Mouse (Mus musculus) urinary bladder, postnatal 10 days (tissue): ENCODE measurements around the gene Tmem255b.

Experiments
- DNase-seq: peaks from one replicate; pipeline ENCODE4 v3.0.0; 2022; ENCODE audit warnings: low spot score

Tmem255b gene

DNA sequence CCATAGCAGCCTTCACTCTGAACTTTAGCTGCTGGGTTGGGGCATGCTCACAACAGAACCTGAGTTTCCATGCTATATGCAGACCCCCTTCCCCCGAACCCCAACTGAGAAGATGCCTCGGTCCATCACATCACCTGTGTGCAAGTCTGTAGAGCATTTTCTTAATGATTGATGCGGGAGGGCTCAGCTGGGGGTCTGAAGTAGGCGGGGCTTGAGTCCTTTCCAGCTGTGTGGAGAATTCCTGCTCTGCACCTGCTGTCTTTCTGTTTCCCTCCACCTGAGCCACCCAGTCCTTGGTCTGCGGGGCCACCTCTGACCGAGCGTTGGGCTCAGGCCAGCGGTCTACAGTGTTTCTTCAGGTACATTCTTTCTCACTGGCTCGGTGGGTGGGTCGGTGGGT, at the start of gene Tmem255b:
TSS of gene Tmem255b (plus strand) at position 301 of the 400 bp plus-strand sequence.
- no peak for DNase-seq

DNA sequence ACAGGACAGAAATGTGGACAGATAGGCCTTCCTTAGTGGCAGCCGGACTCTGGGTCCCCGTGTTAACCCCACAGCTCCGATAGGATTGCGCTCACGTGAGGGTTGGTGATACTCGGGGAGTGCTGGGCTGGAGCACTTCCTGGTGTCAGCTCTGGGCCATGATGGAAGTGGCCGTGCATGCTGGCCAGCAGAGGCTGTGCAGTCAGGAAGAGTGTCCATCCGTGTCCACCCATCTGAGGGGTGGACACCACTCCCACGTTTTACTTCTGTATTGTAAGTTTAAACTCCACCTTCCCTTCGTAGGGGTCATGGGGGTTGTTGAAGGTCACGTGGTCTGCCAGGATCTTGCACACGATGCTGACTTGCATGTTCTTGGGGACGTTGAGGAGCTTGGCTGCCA, 48.6 kb upstream of the Tmem255b start:
- DNase-seq: no peak

DNA sequence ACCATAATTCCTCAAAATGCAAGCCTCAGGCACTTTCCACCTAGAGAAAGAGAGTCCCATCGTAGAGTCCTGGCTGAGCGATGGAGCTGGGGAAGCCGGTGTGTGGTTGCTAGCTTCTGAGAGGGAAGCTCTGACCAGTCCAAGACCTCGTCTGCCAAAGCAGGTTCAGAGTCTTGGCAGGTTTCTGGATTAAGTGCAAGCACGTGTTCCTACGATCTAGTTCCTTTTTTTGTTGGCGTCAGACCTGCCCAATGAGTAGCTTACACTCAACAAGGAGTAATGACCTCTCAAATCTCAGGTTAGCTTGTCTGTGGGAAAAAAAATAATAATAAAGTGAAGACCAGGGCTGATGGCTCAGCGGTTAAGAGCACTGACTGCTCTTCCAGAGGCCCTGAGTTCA, 47.3 kb upstream of the Tmem255b start:
- DNase-seq: no peak

DNA sequence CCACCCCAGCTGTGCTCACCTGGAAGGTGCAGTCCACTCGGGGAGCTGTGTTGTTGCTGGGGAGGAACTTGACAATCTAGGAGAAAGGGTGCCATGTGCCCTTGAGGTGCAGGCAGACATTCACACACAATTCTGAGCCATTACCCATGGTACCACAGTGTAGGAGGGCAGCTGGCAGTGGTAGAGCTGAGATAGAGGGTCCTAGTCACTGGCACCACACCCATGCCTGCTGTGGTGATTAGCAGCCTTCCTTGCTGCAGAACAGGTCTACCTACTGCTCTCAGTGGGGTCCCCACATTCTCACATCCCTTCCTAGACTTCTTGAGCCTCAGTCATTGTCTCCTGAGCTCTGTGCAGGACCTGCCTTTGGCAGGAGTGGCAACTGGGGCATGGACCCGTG, 46.2 kb upstream of the Tmem255b start:
- no peak for DNase-seq

DNA sequence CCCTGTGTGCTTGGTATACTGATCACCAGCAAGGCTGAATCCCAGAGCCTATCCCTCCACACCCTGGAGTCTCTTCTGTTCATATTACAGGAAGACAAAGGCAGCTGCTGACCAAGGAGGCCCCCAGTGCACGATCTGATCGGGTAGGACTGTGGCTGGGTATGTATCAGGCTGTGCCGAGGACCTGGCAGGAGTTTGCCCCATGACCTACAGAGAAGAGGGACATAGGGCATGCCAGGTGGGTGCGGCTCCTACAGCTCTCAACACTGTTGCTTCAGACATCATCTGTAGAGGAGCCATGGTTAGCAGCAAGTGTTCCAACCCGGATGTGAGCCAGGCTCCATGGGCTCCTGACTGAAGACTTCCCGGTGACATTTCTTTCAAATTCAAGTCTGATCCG, 41.1 kb upstream of the Tmem255b start:
- no peak for DNase-seq

DNA sequence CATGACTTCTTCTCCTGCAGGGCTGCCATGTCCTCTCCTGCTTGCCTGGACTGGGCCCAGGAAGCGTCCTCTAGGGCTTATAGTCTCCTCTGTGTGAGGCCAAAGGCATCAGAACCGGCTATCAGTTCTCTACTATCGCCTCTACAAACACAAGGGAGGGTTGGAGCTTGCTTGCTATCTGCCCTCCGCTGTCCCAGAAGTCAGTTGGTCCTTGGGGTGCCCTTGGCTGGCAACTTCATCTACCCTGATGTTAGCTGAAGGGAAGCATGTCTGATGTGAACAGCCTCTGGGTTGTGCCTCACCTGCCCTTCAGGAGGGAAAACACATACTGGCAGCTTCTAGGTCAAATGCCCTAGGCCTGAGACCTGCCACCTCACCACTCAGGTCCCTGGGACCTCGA, 38.3 kb upstream of the Tmem255b start, which contains the start of gene Atp4b:
TSS of gene Atp4b (minus strand) at position 101 of the 400 bp plus-strand sequence.
- DNase-seq: no peak

DNA sequence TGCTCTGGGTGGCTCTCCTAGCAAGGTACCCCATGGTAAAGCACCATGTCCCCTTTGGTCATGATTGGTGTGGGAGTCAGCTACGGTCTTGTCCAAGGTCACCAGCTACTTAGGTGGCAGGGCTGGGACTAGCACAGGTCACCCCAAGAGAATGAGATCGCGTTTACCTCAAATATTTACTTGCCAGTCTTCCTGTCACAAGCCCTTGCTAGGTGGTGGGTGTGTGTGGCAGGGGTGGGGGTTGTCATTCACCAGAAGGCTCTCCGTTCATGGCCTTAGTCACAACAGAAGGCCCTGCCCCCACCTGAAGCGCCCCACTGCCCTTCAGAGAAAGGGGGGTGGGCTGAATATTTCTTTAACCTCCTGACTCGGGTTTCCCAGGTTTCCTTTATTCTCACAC, 31.5 kb upstream of the Tmem255b start:
- DNase-seq: no peak

DNA sequence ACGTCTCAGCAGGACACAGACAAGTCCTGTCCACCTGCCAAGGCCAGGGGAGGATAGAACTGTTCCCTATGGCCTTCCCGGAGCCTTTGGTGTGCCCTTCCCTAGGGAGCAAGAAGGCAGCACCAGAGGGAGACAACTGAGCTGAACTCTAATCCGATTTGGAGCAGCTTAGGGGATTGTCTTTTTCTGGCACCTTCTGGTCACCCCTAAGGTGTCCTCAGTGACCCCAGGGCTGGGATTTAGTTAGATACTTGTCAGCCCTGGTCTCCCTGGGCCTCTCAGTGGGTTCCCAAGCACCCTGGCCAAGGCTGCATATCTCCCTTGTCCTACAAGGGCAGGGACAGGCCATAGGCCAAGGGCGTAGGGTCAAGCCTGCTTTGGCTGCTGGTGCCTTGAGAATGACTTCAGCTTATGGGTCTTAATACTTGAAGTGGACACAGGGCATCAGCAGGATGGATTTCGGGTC, 30.3 kb upstream of the Tmem255b start, which contains the start of gene Grk1:
TSS of gene Grk1 (plus strand) at position 416 of the 466 bp plus-strand sequence.
- no peak for DNase-seq

DNA sequence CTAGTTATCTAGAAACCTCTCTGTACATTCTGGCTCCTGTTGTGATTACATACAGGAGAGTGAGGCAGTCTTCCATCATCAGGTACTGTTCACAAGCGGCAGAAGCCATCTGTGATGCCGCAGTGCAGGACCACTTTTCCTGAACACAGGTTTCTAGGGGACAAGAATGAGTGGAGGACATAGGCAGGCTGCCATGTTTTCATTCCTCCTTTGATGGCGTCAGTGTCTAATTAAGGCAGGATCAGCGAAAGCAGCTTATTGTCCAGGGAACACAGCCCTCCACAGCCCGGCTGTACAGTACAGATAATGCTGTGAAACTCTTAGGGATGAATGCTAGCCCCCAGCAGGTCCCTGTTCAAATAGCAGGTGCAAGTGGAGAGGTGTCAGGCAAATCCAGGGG, 29.0 kb upstream of the Tmem255b start:
- no peak for DNase-seq

DNA sequence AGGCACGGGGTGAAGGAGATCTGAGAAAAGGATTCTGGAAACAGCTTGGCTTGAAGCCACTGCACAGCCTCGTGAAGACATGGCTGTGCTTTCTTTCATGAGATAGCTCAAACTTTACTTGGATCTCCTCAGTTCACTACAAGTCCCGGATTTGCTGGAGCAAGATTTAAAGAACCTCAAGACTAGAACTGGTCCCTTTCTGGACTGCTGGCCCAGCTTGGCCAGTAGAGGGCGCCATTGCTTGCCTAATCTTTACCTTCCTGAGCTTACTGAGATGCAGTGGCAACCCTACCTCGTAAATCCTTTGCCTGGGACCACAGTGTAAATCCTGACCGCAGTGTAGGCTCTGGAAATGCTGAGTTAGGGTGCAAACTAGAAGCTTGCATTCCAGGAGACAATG, 23.4 kb upstream of the Tmem255b start:
- no peak for DNase-seq

DNA sequence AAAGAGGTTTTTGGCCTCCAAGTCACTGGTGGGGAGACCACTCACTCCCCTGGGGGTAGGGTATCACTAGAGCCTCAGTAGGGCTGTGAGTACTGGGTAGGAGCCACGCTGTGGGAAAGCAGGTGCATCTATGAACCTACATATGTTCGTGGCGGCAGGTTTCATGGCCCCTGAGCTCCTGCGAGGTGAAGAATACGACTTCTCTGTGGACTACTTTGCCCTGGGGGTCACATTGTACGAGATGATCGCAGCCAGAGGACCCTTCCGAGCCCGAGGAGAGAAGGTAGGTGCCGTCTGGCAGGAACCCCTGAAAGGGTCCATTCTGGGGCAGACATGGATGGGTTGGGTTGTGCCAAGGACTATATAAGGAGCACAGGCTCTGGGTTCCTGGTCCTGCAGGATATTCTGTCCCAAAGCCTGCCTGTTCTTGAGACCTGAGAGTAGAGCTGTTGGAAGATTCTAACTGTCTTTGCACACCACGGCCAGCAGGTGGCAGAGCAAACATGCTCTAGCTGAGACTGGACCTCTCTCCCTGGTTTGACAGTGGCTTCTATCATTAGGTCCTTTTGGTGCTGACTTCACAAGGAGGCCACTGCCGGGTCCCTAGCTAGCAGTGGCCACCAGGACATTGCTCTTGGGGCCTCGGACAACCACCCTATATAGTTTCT, 22.0 kb upstream of the Tmem255b start:
- DNase-seq: no peak

DNA sequence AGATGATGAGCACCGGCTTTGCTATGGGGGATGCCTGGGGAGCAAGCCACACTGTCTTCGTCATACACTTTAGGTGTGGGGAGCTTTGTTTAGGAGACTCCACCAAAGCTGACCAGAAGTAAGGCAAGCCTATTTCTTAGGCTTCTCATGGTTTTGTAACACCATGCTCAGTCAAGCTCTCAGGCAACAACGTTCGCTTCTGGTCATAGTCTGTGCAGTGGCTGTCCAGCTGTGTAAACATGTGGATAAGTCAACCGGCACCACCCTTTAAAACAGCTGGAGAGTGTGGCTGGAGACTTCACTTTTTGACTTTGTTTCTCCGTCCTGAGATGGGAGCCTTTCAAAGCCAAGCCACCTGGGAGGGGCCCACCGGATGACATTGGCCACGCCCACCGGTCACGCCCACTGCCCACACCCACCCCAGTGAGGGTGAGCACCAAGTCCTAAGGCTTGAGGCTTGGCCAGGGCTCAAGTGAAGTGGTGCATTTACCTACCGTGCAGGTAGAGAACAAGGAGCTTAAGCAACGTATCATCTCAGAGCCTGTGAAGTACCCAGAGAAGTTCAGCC, 21.1 kb upstream of the Tmem255b start:
- DNase-seq: no peak

DNA sequence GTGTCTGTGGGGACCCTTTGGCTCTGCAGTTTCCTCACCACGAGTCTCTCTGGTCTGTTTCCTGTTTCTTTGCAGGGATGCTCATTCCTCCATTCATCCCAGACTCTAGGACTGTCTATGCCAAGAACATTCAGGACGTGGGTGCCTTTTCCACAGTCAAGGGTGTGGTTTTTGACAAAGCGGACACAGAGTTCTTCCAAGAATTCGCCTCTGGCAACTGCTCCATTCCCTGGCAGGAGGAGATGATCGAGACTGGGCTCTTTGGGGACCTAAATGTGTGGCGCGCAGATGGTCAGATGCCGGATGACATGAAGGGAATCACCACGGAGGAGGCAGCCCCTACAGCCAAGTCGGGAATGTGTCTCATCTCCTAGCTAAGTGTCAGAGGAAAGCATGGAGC, 19.1 kb upstream of the Tmem255b start:
- DNase-seq: no peak

DNA sequence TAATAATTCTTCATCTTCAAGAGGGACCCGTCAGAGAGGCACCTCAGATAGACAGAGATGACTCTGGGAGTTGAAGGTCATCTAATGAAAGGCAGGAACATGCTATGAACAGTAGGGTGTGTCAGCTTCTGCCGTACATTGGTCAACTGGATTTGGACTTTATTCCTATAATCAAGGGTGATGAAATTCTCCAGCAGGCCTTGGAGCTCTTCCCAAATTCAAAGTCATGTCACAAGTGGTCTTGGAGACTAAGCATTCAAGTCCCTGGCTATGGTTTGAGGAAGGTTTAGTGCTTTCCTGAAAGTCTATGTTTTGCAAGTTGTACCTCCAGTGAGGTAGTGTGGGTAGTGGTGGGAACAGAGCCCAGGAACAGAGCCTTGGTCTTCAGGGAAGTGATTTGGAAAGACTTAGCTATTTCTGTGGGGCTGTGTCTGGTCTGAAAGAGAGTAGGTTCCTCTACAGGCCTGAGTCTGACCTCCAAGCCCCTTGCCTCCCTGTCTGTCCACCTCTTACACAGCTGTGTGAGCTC, 15.8 kb upstream of the Tmem255b start:
- DNase-seq: no peak

DNA sequence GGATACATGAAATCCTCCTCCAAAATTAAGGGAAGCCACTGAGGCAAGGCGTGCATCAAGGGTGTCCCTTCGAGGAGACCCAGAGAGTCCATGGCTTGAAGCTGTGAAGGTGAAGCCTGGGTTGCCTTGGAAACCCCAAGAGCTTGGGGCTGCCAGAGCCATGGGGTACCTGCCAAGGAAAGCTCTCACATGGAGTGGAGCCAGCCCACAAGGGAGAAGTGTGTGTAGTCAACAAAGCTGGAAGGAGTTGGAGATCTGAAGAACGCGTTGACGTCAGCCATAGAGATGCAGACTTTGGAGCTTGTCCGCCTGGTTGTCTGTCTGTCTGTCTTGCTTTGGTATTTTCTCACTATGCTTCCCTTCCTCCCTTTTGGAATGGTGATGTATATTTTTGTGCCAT, 14.0 kb upstream of the Tmem255b start:
- DNase-seq: no peak

DNA sequence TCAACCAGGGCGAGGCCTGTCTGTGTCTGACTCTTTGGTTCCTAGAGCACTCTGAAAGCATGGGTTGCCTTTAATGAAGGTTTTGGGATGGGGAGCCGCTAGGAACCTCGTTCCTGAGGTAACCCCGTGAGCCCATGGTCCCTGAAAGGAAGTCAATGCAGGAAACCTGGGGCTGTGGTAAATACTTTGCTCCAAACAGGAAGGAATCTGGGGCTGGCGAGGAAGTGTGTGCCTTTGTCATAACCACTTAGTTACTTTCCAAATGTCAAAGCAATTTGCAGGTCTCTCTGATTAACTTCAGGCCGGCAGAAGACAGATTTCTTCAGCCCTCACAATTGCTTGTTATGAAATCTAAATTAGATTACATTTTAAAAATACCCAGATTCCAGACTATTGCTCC, 7.6 kb upstream of the Tmem255b start:
- no peak for DNase-seq

DNA sequence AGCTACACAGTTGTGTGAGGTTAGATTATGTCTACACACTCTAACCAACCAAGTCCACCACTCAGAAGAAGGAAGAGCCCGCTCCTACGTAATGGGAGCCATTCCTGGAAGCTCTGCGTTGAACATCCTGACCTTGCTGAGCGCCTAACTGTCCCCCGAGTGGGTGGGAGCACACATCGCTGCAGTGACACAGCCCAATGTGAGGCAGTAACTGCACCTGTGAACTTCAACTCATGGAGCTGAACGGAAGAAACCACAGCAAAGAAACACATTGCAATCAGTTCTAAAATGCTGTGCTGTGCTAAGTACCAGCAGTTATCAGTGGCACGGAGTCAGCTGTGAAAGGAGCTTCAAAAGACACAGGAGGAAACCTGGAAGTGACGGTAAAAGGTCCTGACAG, 6.8 kb upstream of the Tmem255b start:
- DNase-seq: no peak

DNA sequence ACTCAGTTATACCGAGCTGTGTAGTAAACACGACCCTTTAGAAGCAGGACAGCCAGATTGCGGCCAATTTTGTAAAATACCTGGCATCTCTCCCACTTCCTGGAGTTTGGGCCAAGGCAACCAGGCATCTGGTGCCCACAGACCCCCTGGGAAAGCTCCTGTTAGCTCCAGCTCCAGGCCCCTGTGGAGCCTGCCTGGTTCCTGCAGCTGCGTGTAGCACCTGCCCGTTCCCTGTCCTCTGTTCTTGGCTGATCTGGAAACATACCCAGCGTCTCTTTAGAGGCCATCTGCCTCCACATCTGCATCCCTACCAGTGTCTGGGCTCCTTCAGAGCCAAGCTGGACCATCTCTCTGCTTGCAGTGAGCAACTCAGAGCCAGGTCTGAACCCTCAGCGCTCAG, 4.6 kb upstream of the Tmem255b start:
- DNase-seq: no peak

DNA sequence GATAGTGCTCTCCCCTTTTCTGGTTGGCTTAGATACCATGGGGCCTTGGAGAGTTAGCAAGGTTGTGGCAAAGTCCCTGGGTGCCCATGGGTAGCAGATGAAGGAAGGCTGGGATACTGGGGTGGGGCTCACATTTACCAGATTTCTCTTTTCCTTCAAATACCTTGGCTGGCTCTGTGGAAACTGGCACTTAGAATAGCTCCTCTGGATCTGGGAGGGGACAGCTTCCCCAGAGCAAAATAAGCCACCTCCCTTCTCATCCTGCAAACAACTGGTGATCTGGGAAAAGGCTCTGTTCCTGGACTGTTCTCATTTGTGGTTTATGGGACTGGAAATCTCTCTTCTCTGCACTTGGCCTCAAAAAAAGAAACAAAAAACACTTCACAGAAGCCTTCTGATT, 4.1 kb upstream of the Tmem255b start:
- DNase-seq: no peak

DNA sequence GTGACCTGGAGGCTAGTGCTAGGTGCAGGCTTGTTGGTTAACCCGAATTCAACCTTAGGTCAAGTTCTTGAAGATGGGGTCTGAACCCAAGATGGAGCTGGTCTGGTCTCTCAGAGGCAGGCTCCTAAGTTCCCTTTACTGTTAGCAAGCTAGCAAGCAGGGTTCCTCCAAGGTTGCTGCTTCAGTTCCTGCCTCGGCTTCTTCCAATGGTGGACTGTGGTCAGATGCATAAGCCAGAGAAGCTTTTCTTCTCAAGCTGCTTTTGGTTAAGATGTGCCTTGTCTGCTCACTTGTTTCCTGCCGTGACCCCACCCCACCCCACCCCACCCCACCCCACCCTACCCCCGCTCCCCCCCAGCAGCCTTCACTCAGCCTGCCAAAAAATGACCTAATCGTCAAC, 1.9 kb upstream of the Tmem255b start:
- DNase-seq: no peak

DNA sequence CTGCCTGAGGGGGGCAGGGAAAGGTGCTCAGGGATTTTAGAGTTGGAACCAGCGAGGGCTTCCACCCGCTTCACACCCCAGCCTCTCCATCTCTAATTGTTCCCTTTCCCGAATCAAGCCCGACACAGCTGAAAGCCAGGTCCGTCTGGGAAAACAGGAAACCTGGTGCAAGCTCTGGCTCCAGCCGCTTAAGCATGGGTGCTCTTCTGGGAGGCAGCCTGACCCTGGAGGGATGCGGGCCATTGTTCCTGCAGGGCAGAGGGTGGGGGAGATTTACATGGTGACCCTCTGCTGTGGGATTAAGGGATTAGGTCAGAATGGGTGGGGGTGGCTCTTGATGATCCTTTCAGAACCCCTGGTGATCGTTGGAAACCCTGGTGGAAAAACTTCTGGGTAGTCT, 1.1 kb downstream of the Tmem255b start:
- no peak for DNase-seq

DNA sequence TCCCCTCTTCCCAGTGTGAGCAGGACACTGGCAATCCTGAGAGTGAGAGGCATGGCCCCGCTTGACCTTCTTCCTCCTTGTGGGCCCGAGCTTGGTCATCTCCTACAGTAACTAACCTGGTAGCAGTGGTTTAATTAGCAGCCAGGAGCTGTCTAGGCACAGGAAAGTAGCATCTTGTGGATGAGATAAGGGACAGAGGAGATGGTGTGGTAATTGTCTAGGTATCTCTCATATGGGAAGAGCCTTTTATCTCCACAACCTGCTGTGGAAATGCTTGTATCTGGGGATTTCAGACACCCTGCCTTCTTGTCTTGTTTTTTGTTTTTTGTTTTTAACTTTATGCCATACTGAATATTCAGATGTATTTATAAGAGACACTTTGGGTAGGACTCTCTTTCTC, 2.5 kb downstream of the Tmem255b start:
- no peak for DNase-seq

DNA sequence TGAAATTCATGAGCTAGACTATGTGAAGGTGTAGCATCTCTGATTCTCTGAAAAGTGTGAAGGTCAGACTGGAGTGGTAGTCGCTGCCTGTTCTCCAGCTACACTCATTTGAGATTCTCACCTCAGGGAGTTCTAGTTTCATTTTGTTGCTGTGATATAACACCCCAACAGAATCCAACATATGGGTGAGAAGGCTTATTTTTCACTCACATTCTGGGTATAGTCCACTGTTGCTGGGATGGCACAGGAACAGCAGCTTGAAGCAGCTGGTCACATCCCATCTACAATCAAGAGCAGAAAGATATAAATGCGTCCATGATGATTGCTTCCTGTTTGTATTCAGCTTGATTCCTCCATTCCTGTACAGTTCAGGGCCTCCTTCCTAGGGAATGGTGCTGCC, 7.2 kb downstream of the Tmem255b start:
- DNase-seq: no peak

DNA sequence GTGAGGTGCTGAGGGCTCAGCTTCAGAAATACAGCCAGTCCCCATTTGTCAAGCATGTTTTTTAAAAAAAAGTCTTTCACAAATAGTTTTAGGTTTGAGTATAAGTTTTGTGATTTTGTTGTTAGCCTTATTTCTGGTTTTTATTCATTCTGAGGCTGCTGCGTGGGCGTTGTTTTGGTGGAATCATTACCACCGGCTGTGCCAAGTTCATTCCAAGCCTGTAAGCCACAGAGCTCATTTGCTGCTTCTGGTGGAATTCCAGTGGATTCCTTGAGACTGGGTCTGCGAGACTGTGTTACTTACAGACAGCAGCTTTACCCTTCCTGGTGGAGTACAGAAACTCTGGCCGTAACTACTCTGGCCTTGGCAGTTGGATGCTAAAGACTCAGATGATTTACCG, 11.5 kb downstream of the Tmem255b start:
- DNase-seq: no peak
